Mouse (Mus musculus): ENCODE measurements around the gene Tmem176a. TPM values are rescaled to one million over a fixed set of nuclear protein-coding genes. Genes with fewer than 3 reads are reported as not detected.
"Not testable (repeated sequence)": the region's sequence is repeated elsewhere in the genome, so short reads cannot be mapped to it uniquely, and the experiment has no call there.

The Tmem176a gene
- 183 TPM in 2 replicates for polyA plus RNA-seq (2015; fragmentation: Nextera tagmentation; extraction: Ambion mirVana)

GRCm38 (mm10) chr6:48840371-48840969 is at the start of gene Tmem176a:
TSS of gene Tmem176a (plus strand) at chr6:48840919.
- ATAC-seq, result peak; percentile 61
- H3K4me1 ChIP-seq (ENCODE audit: control insufficient read depth, insufficient read depth, low read length), result peaks cover 35% of the 10 kb centered on the region
- WGBS, result 4% methylated on average over 7 of the region's 7 CpGs
- no peaks in the 10 kb centered on the region for H3K9me3 ChIP-seq (ENCODE audit: control insufficient read depth, low read length)
- no peaks in the 10 kb centered on the region for H3K27me3 ChIP-seq (replicated peaks; ENCODE audit: control insufficient read depth, insufficient read depth, low read length)
- H3K36me3 ChIP-seq (ENCODE audit: control insufficient read depth, insufficient read depth, low read length), result peaks cover 32% of the 10 kb centered on the region
- peak within 1 kb of the TSS; percentile 89 for H3K4me2 ChIP-seq (ENCODE audit: low read depth, low read length)
- H3K4me3 ChIP-seq (ENCODE audit: low read length), result peak within 1 kb of the TSS; percentile 62
- H3K9ac ChIP-seq (ENCODE audit: low read depth, low read length), result peak within 1 kb of the TSS; percentile 81
- peak within 1 kb of the TSS; percentile 98 for H3K27ac ChIP-seq (ENCODE audit: low read length)

- Histone ChIP-seq H3K9me3 (ENCODE audit: control insufficient read depth, low read length) (no peaks in the 10 kb centered on the region), H3K4me2 (ENCODE audit: low read depth, low read length) (no peak overlapping the region), H3K27me3 (replicated peaks; ENCODE audit: control insufficient read depth, insufficient read depth, low read length) (no peaks in the 10 kb centered on the region), H3K27ac (ENCODE audit: low read length) (no peak overlapping the region), H3K4me3 (ENCODE audit: low read length) (no peak overlapping the region), H3K9ac (ENCODE audit: low read depth, low read length) (no peak overlapping the region), H3K36me3 (ENCODE audit: control insufficient read depth, insufficient read depth, low read length) (no peaks in the 10 kb centered on the region), H3K4me1 (ENCODE audit: control insufficient read depth, insufficient read depth, low read length) (no peaks in the 10 kb centered on the region)
- ATAC-seq, result no peak
- WGBS, result 83% methylated on average over 1 of the region's 1 CpGs
Measured at GRCm38 (mm10) chr6:48801897-48802296, 38.8 kb upstream of the Tmem176a start.

- Histone ChIP-seq H3K4me2 (ENCODE audit: low read depth, low read length) (no peak overlapping the region), H3K36me3 (ENCODE audit: control insufficient read depth, insufficient read depth, low read length) (no peaks in the 10 kb centered on the region), H3K4me3 (ENCODE audit: low read length) (no peak overlapping the region), H3K9me3 (ENCODE audit: control insufficient read depth, low read length) (no peaks in the 10 kb centered on the region), H3K27ac (ENCODE audit: low read length) (no peak overlapping the region), H3K4me1 (ENCODE audit: control insufficient read depth, insufficient read depth, low read length) (no peaks in the 10 kb centered on the region), H3K27me3 (replicated peaks; ENCODE audit: control insufficient read depth, insufficient read depth, low read length) (no peaks in the 10 kb centered on the region), H3K9ac (ENCODE audit: low read depth, low read length) (no peak overlapping the region)
- ATAC-seq, result no peak
Measured at GRCm38 (mm10) chr6:48803406-48804051, 37.2 kb upstream of the Tmem176a start.

- Histone ChIP-seq H3K9me3 (ENCODE audit: control insufficient read depth, low read length) (no peaks in the 10 kb centered on the region), H3K27ac (ENCODE audit: low read length) (no peak overlapping the region), H3K27me3 (replicated peaks; ENCODE audit: control insufficient read depth, insufficient read depth, low read length) (no peaks in the 10 kb centered on the region), H3K4me3 (ENCODE audit: low read length) (no peak overlapping the region), H3K36me3 (ENCODE audit: control insufficient read depth, insufficient read depth, low read length) (no peaks in the 10 kb centered on the region), H3K9ac (ENCODE audit: low read depth, low read length) (no peak overlapping the region), H3K4me1 (ENCODE audit: control insufficient read depth, insufficient read depth, low read length) (no peaks in the 10 kb centered on the region), H3K4me2 (ENCODE audit: low read depth, low read length) (no peak overlapping the region)
- 92% methylated on average over 5 of the region's 5 CpGs for WGBS
- ATAC-seq, result no peak
Measured at GRCm38 (mm10) chr6:48804346-48804745, 36.4 kb upstream of the Tmem176a start.

GRCm38 (mm10) chr6:48806746-48807145 is 34.0 kb upstream of the Tmem176a start:
- Histone ChIP-seq H3K27ac (ENCODE audit: low read length) (no peak overlapping the region), H3K4me1 (ENCODE audit: control insufficient read depth, insufficient read depth, low read length) (peaks cover 2% of the 10 kb centered on the region; the same call in 1 of the 2 replicates), H3K9me3 (ENCODE audit: control insufficient read depth, low read length) (no peaks in the 10 kb centered on the region), H3K36me3 (ENCODE audit: control insufficient read depth, insufficient read depth, low read length) (no peaks in the 10 kb centered on the region), H3K4me2 (ENCODE audit: low read depth, low read length) (no peak overlapping the region), H3K9ac (ENCODE audit: low read depth, low read length) (no peak overlapping the region), H3K4me3 (ENCODE audit: low read length) (no peak overlapping the region), H3K27me3 (replicated peaks; ENCODE audit: control insufficient read depth, insufficient read depth, low read length) (no peaks in the 10 kb centered on the region)
- WGBS, result 91% methylated on average over 3 of the region's 3 CpGs
- no peak for ATAC-seq

- Histone ChIP-seq H3K27me3 (replicated peaks; ENCODE audit: control insufficient read depth, insufficient read depth, low read length) (no peaks in the 10 kb centered on the region), H3K27ac (ENCODE audit: low read length) (peak overlapping the region; percentile 23), H3K4me1 (ENCODE audit: control insufficient read depth, insufficient read depth, low read length) (peaks cover 2% of the 10 kb centered on the region; the same call in 1 of the 2 replicates), H3K4me2 (ENCODE audit: low read depth, low read length) (no peak overlapping the region), H3K4me3 (ENCODE audit: low read length) (no peak overlapping the region), H3K36me3 (ENCODE audit: control insufficient read depth, insufficient read depth, low read length) (no peaks in the 10 kb centered on the region), H3K9me3 (ENCODE audit: control insufficient read depth, low read length) (no peaks in the 10 kb centered on the region), H3K9ac (ENCODE audit: low read depth, low read length) (no peak overlapping the region)
- 52% methylated on average over 3 of the region's 3 CpGs for WGBS
- ATAC-seq, result no peak
Measured at GRCm38 (mm10) chr6:48809494-48810219, 31.1 kb upstream of the Tmem176a start.

- Histone ChIP-seq H3K9ac (ENCODE audit: low read depth, low read length) (no peak overlapping the region), H3K27ac (ENCODE audit: low read length) (no peak overlapping the region), H3K36me3 (ENCODE audit: control insufficient read depth, insufficient read depth, low read length) (no peaks in the 10 kb centered on the region), H3K27me3 (replicated peaks; ENCODE audit: control insufficient read depth, insufficient read depth, low read length) (no peaks in the 10 kb centered on the region), H3K4me1 (ENCODE audit: control insufficient read depth, insufficient read depth, low read length) (peaks cover 2% of the 10 kb centered on the region; the same call in 1 of the 2 replicates), H3K4me3 (ENCODE audit: low read length) (no peak overlapping the region), H3K9me3 (ENCODE audit: control insufficient read depth, low read length) (no peaks in the 10 kb centered on the region), H3K4me2 (ENCODE audit: low read depth, low read length) (no peak overlapping the region)
- no peak for ATAC-seq
Measured at GRCm38 (mm10) chr6:48815013-48815412, 25.7 kb upstream of the Tmem176a start.

GRCm38 (mm10) chr6:48817815-48818214 is 22.9 kb upstream of the Tmem176a start:
- no peak for ATAC-seq
- no peaks in the 10 kb centered on the region for H3K9me3 ChIP-seq (ENCODE audit: control insufficient read depth, low read length)
- no peaks in the 10 kb centered on the region for H3K4me1 ChIP-seq (ENCODE audit: control insufficient read depth, insufficient read depth, low read length)
- H3K9ac ChIP-seq (ENCODE audit: low read depth, low read length), result no peak overlapping the region
- H3K36me3 ChIP-seq (ENCODE audit: control insufficient read depth, insufficient read depth, low read length), result no peaks in the 10 kb centered on the region
- H3K27me3 ChIP-seq (replicated peaks; ENCODE audit: control insufficient read depth, insufficient read depth, low read length), result no peaks in the 10 kb centered on the region
- H3K4me3 ChIP-seq (ENCODE audit: low read length), result no peak overlapping the region
- no peak overlapping the region for H3K4me2 ChIP-seq (ENCODE audit: low read depth, low read length)
- WGBS, result 6% methylated on average over 6 of the region's 6 CpGs
- no peak overlapping the region for H3K27ac ChIP-seq (ENCODE audit: low read length)

- H3K36me3 ChIP-seq (ENCODE audit: control insufficient read depth, insufficient read depth, low read length); ATAC-seq; H3K27ac ChIP-seq (ENCODE audit: low read length); H3K9me3 ChIP-seq (ENCODE audit: control insufficient read depth, low read length); H3K27me3 ChIP-seq (replicated peaks; ENCODE audit: control insufficient read depth, insufficient read depth, low read length); H3K9ac ChIP-seq (ENCODE audit: low read depth, low read length); H3K4me2 ChIP-seq (ENCODE audit: low read depth, low read length); H3K4me3 ChIP-seq (ENCODE audit: low read length): not testable (repeated sequence)
- 80% methylated on average over 7 of the region's 7 CpGs for WGBS
- 0 out of 2 replicates have a peak, but pooled peaks cover 14% of the 10 kb centered on the region for H3K4me1 ChIP-seq (ENCODE audit: control insufficient read depth, insufficient read depth, low read length)
Measured at GRCm38 (mm10) chr6:48821991-48822785, 18.5 kb upstream of the Tmem176a start.

All from intestine, embryonic 16.5 days (tissue).